ENCODE assay signal across 8 mouse cellular contexts in the genomic region with DNA sequence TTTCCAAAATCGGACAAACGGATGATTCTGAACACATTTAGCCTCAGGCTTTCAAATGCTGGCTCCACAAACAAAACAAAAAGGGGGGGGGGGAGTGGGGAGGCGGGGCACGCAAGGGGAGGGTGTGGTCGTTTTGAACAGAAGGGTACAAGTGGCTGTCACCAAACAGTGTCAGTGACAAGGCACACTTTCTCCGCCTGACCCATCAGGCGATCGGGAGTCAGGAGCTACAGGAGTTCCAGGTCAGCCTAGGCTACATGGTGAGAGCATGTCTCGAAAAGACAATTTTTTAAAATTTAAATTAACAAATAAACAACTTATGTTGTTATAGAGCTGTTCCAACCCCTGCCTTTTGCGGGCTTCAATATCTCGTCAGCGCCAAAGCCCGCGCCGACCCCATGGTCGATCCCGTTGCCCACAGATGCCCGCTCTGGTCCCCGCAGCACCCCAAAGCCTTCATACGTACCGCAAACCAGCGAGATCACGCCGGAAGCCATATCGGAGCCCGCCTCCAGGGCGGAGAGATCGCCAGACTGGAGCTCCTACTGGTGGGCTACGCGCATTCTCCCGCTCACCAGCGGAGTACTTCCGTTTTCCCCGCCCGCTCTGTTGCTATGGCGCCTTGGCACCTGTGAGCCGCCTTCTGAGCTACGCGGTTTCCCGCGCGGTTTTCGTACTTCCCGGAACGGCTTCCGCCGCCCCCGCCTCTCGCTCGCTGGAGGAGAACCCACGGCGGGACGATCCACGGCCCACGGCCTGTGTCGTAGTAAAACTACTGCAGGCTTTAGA. TPM values are rescaled to one million over a fixed set of nuclear protein-coding genes. Genes with fewer than 3 reads are reported as not detected.
DNase-seq lines count a peak whose midpoint lies in the region; ATAC-seq lines count a peak whose summit lies in the region.

A gene (minus strand): TSS at position 650 of the 789 bp plus-strand sequence.

- peak within 1 kb of the TSS; percentile 70 to 76 for H3K27ac ChIP-seq in heart, embryonic 14.5 days (replicated peaks in 1 of 2; ENCODE audit: control insufficient read depth in 1 of 2, insufficient read depth in 1 of 2, low read depth in 2 of 2, low read length in 2 of 2)
- H3K27ac ChIP-seq in liver, embryonic 13.5 days = peak within 1 kb of the TSS; percentile 87
- peak within 1 kb of the TSS; percentile 90 for H3K27ac ChIP-seq in stomach, embryonic 16.5 days (ENCODE audit: low read length)

- no peaks in the 10 kb centered on the region for H3K27me3 ChIP-seq in heart, embryonic 14.5 days (ENCODE audit: control insufficient read depth, insufficient read depth, low read length)
- H3K27me3 ChIP-seq in liver, embryonic 13.5 days = no peaks in the 10 kb centered on the region
- no peaks in the 10 kb centered on the region for H3K27me3 ChIP-seq in stomach, embryonic 16.5 days (ENCODE audit: control insufficient read depth, insufficient read depth, low read length)

- H3K4me1 ChIP-seq in heart, embryonic 14.5 days (ENCODE audit: control insufficient read depth in 2 of 2, insufficient read depth in 2 of 2, low read length in 2 of 2) = peaks cover 8 to 10% of the 10 kb centered on the region in 2 experiments
- peaks cover 59% of the 10 kb centered on the region for H3K4me1 ChIP-seq in liver, embryonic 13.5 days (replicated peaks)
- H3K4me1 ChIP-seq in stomach, embryonic 16.5 days (ENCODE audit: control insufficient read depth, insufficient read depth, low read length) = peaks cover 19% of the 10 kb centered on the region

- H3K4me3 ChIP-seq in heart, embryonic 14.5 days (ENCODE audit: control insufficient read depth in 1 of 2, insufficient read depth in 1 of 2, low read depth in 1 of 2, low read length in 2 of 2) = peak within 1 kb of the TSS; percentile 59 to 72
- peak within 1 kb of the TSS; percentile 67 for H3K4me3 ChIP-seq in liver, embryonic 13.5 days (replicated peaks)
- H3K4me3 ChIP-seq in stomach, embryonic 16.5 days (replicated peaks; ENCODE audit: low read length) = peak within 1 kb of the TSS; percentile 74

- peaks cover 13% of the 10 kb centered on the region for H3K36me3 ChIP-seq in heart, embryonic 14.5 days (ENCODE audit: control insufficient read depth, insufficient read depth, low read length)
- H3K36me3 ChIP-seq in liver, embryonic 13.5 days = peaks cover 3% of the 10 kb centered on the region
- no peaks in the 10 kb centered on the region for H3K36me3 ChIP-seq in stomach, embryonic 16.5 days (ENCODE audit: control insufficient read depth, insufficient read depth, low read length)

- WGBS in heart, embryonic 14.5 days = under 1% methylated on average over 55 of the region's 56 CpGs
- WGBS in liver, embryonic 13.5 days (ENCODE audit: insufficient replicate concordance) = under 1% methylated on average over 56 of the region's 56 CpGs
- whole genome bisulfite sequencing in stomach, embryonic 16.5 days = under 1% methylated on average over 56 of the region's 56 CpGs

- peak; percentile 92 for DNase-seq in c-Kit-negative CD71-positive TER-119-positive erythroid progenitor cells, embryonic 14.5 days (ENCODE audit: low read depth, low spot score)
- peak; percentile 88 for DNase-seq in fibroblast of lung, adult 2 months (ENCODE audit: low read depth)
- peak; percentile 96 for DNase-seq in kidney, postnatal 14 days
- peak; percentile 94 for DNase-seq in liver, embryonic 13.5 days
- DNase-seq in neural tube, embryonic 10.5 days (ENCODE audit: extremely low spot score, low spot score) = peak; percentile 92

- H3K4me2 ChIP-seq in heart, embryonic 14.5 days (ENCODE audit: low read length) = peak within 1 kb of the TSS; percentile 67
- H3K4me2 ChIP-seq in liver, embryonic 13.5 days = peak within 1 kb of the TSS; percentile 74
- peak within 1 kb of the TSS; percentile 75 for H3K4me2 ChIP-seq in stomach, embryonic 16.5 days (ENCODE audit: low read depth, low read length)

- H3K9ac ChIP-seq in heart, embryonic 14.5 days (ENCODE audit: low read length) = peak within 1 kb of the TSS; percentile 81
- H3K9ac ChIP-seq in liver, embryonic 13.5 days = peak within 1 kb of the TSS; percentile 83
- H3K9ac ChIP-seq in stomach, embryonic 16.5 days (ENCODE audit: low read length) = peak within 1 kb of the TSS; percentile 79

- peak; percentile 81 for ATAC-seq in CD4-positive, CD25-positive, alpha-beta regulatory T cell, adult 4 months
- peak; percentile 97 for ATAC-seq in heart, embryonic 14.5 days (ENCODE audit: insufficient number of reproducible peaks, insufficient read depth, low FRiP score, low read depth)
- peak; percentile 97 for ATAC-seq in liver, embryonic 13.5 days (ENCODE audit: low read depth)
- ATAC-seq in stomach, embryonic 16.5 days (ENCODE audit: insufficient read depth, low FRiP score) = peak; percentile 97

- no peaks in the 10 kb centered on the region for H3K9me3 ChIP-seq in heart, embryonic 14.5 days (ENCODE audit: control insufficient read depth, low read length)
- no peaks in the 10 kb centered on the region for H3K9me3 ChIP-seq in liver, embryonic 13.5 days (replicated peaks)
- no peaks in the 10 kb centered on the region for H3K9me3 ChIP-seq in stomach, embryonic 16.5 days (replicated peaks; ENCODE audit: control insufficient read depth, low read length)

RNA-seq across cellular contexts. Expression of the gene that starts here (rescaled TPM):
- 100 to 1,000 TPM; 116 to 118 TPM for polyA plus RNA-seq in CD4-positive, CD25-positive, alpha-beta regulatory T cell, adult 4 months (2017; shearing (Covaris generic))
- polyA plus RNA-seq in heart, embryonic 14.5 days (2014; fragmentation: Nextera tagmentation; extraction: Ambion mirVana) = 101 and 120 TPM in 2 replicates
- 97.4 and 102 TPM in 2 replicates for polyA plus RNA-seq in liver, embryonic 13.5 days (2015; fragmentation: Nextera tagmentation; extraction: Ambion mirVana)
- 103 and 104 TPM in 2 replicates for polyA plus RNA-seq in stomach, embryonic 16.5 days (2015; fragmentation: Nextera tagmentation; extraction: Ambion mirVana)

Comparison
In these comparisons a context has a peak if more than half of its experiments do, and no peak if none do; other contexts are left out.
1. Peak in every context shown above with its lines: DNase-seq, ATAC-seq, H3K4me3 ChIP-seq and H3K27ac ChIP-seq.